Mouse (Mus musculus): ENCODE results near the gene Wdr43. TPM values are rescaled to one million over a fixed set of nuclear protein-coding genes. Genes with fewer than 3 reads are reported as not detected.
"Not testable (repeated sequence)": the region's sequence is repeated elsewhere in the genome, so short reads cannot be mapped to it uniquely, and the experiment has no call there.

The Wdr43 gene
- total RNA-seq (2022) = 10 to 100 TPM; 25.9 to 32.1 (median 29.2) TPM

GRCm38 (mm10) chr17:71615638-71616318 is at the start of gene Wdr43:
Gene Wdr43, plus strand, starts transcription at chr17:71615895.
- peak; percentile 91 to 96 for DNase-seq (ENCODE audit: low spot score in 2 of 2)

- DNase-seq (ENCODE audit: low spot score in 2 of 2) = no peak
Measured at GRCm38 (mm10) chr17:71579176-71579705, 36.5 kb upstream of the Wdr43 start.

- no peak for DNase-seq (ENCODE audit: low spot score in 2 of 2)
Measured at GRCm38 (mm10) chr17:71597881-71598658, 17.6 kb upstream of the Wdr43 start.

GRCm38 (mm10) chr17:71598659-71599554 is 16.8 kb upstream of the Wdr43 start:
- peak; percentile 89 to 91 for DNase-seq (ENCODE audit: low spot score in 2 of 2)

GRCm38 (mm10) chr17:71616319-71617032 is 781 bp downstream of the Wdr43 start:
- DNase-seq (ENCODE audit: low spot score in 2 of 2) = no peak

GRCm38 (mm10) chr17:71617033-71617362 is 1.3 kb downstream of the Wdr43 start:
- no peak for DNase-seq (ENCODE audit: low spot score in 2 of 2)

GRCm38 (mm10) chr17:71617974-71618373 is 2.3 kb downstream of the Wdr43 start:
- DNase-seq (ENCODE audit: low spot score in 2 of 2) = no peak

GRCm38 (mm10) chr17:71631806-71632205 is 16.1 kb downstream of the Wdr43 start:
- no peak for DNase-seq (ENCODE audit: low spot score in 2 of 2)

- DNase-seq (ENCODE audit: low spot score in 2 of 2) = no peak
Measured at GRCm38 (mm10) chr17:71633350-71633749, 17.7 kb downstream of the Wdr43 start.

GRCm38 (mm10) chr17:71636786-71637185 is 21.1 kb downstream of the Wdr43 start:
- DNase-seq (ENCODE audit: low spot score in 2 of 2) = no peak

GRCm38 (mm10) chr17:71637750-71638265 is 22.1 kb downstream of the Wdr43 start:
- no peak for DNase-seq (ENCODE audit: low spot score in 2 of 2)

GRCm38 (mm10) chr17:71639056-71639455 is 23.4 kb downstream of the Wdr43 start:
- DNase-seq (ENCODE audit: low spot score in 2 of 2) = not testable (repeated sequence)

GRCm38 (mm10) chr17:71640421-71641085 is 24.9 kb downstream of the Wdr43 start:
- DNase-seq (ENCODE audit: low spot score in 2 of 2) = peak in 1 of 2 experiments; percentile 11

- no peak for DNase-seq (ENCODE audit: low spot score in 2 of 2)
Measured at GRCm38 (mm10) chr17:71642190-71642589, 26.5 kb downstream of the Wdr43 start.

GRCm38 (mm10) chr17:71650011-71650410 is 34.3 kb downstream of the Wdr43 start:
- DNase-seq (ENCODE audit: low spot score in 2 of 2) = no peak

- no peak for DNase-seq (ENCODE audit: low spot score in 2 of 2)
Measured at GRCm38 (mm10) chr17:71652495-71652894, 36.8 kb downstream of the Wdr43 start.

- no peak for DNase-seq (ENCODE audit: low spot score in 2 of 2)
Measured at GRCm38 (mm10) chr17:71652934-71653333, 37.2 kb downstream of the Wdr43 start.

- DNase-seq (ENCODE audit: low spot score in 2 of 2) = no peak
Measured at GRCm38 (mm10) chr17:71657521-71657920, 41.8 kb downstream of the Wdr43 start.

- no peak for DNase-seq (ENCODE audit: low spot score in 2 of 2)
Measured at GRCm38 (mm10) chr17:71658666-71659065, 43.0 kb downstream of the Wdr43 start.

GRCm38 (mm10) chr17:71660390-71660789 is 44.7 kb downstream of the Wdr43 start:
- DNase-seq (ENCODE audit: low spot score in 2 of 2) = no peak

Data from left cerebral cortex, adult 8-10 months (tissue).